Mouse (Mus musculus) myocyte (in vitro differentiated cells): Measurements from ENCODE around the gene Fermt3.

Source experiments
- E2F4 ChIP-seq: IDR thresholded peaks from one replicate; pipeline ENCODE4 v1.6.1; 2011; ENCODE audit warnings: mild to moderate bottlenecking, control low read depth, moderate library complexity; ENCODE audit not compliant: insufficient read depth
- MYOD1 ChIP-seq, 3 experiments: IDR thresholded peaks; one replicate each; pipeline ENCODE4 v1.6.1; 2011; ENCODE audit warnings: control low read depth in 2 of 3, low read depth in 2 of 3, mild to moderate bottlenecking in 2 of 3, moderate library complexity in 1 of 3; ENCODE audit not compliant: insufficient read length in 2 of 3, control insufficient read depth in 1 of 3
- POLR2A ChIP-seq: IDR thresholded peaks from one replicate; pipeline ENCODE4 v1.6.1; 2011; ENCODE audit warnings: low read depth, mild to moderate bottlenecking, control low read depth, moderate library complexity; ENCODE audit not compliant: insufficient read length
- REST ChIP-seq: IDR thresholded peaks from one replicate; pipeline ENCODE4 v1.6.1; 2011; ENCODE audit warnings: mild to moderate bottlenecking, control low read depth, moderate library complexity; ENCODE audit not compliant: insufficient read depth, insufficient read length
- TCF3 ChIP-seq: IDR thresholded peaks from one replicate; pipeline ENCODE4 v1.6.1; 2011; ENCODE audit warnings: low read depth, control low read depth; ENCODE audit not compliant: insufficient read length
- USF1 ChIP-seq: IDR thresholded peaks from one replicate; pipeline ENCODE4 v1.6.1; 2011; ENCODE audit warnings: low read depth, mild to moderate bottlenecking, control low read depth, moderate library complexity

DNA sequence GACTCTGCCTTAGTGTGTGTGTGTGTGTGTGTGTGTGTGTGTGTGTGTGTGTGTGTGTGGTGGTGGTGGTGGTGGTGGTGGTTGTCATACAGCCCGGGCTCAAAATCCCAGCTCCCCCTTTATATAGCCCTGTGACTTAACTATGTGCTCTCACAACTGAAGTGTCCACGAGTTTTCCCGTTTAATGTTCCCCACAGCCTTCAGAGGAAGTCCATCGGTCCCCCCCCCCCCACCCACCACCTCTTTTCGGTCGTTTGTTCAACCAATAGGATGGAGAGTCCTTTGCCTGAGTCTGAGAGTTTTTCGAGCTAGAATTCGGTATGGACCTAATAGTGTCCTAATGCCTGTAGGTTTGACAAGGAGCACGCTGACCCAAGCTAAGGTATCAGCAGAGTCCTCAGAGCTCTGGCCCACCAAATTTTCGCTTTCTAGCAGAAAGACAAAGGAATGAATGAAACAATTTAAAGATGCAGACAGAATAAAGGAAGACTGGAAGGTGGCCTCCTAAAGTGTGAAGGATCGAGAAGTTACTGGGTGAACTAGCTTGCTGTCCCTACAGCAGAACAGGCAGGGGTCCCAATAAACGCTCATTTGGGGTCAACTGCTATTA lies 45.6 kb downstream of the Fermt3 start:
- TF ChIP-seq MYOD1 (IDR thresholded peaks at IDR 0.05; ENCODE audit: control insufficient read depth in 1 of 3, insufficient read length in 2 of 3, low read depth in 2 of 3) (no peak), POLR2A (no peak), REST (no peak), TCF3 (no peak), USF1 (no peak), E2F4 (no peak)
